Mouse (Mus musculus) heart, postnatal 10 days (tissue): ENCODE results near the gene Zfp830. TPM values are rescaled to one million over a fixed set of nuclear protein-coding genes. Genes with fewer than 3 reads are reported as not detected.

Experiments
- DNase-seq, 2 experiments: peaks; one replicate each; pipeline ENCODE4 v3.0.0; 2021
- intact Hi-C: fragments of 180-260 bp; cut with DNase I; formaldehyde crosslinking; loops from one replicate; pipeline ENCODE4 v1.15.1; 2025
- total RNA-seq, 2 experiments: library from RNA; stranded (reverse); gene quantifications; 2 replicates each; pipeline ENCODE4 v1.2.3; 2021

The Zfp830 gene
- 10 to 100 TPM; 16.0 to 18.4 TPM for total RNA-seq

- peak; percentile 93 to 96 for DNase-seq
- intact Hi-C loops, result loop anchor here (1.0 to 10.0 kb wide), 2 partner anchors 17 to 531 kb away; partner anchors contain the start of genes Ap2b1 and Lig3
Observed at GRCm38 (mm10) chr11:82763742-82764437, at the start of gene Zfp830, which contains the start of gene Cct6b. Gene Zfp830 (plus strand): TSS chr11:82764345. Gene Cct6b (minus strand): TSS chr11:82764321.

GRCm38 (mm10) chr11:82719294-82719693, 44.9 kb upstream of the Zfp830 start:
- DNase-seq, result no peak
- intact Hi-C loops, result no loop called here

- no peak for DNase-seq
- intact Hi-C loops, result no loop called here
Observed at GRCm38 (mm10) chr11:82726862-82727261, 37.3 kb upstream of the Zfp830 start.

- no peak for DNase-seq
- intact Hi-C loops, result no loop called here
Observed at GRCm38 (mm10) chr11:82734227-82734626, 29.9 kb upstream of the Zfp830 start.

GRCm38 (mm10) chr11:82739006-82739405, 25.1 kb upstream of the Zfp830 start:
- intact Hi-C loops, result no loop called here
- DNase-seq, result no peak

- intact Hi-C loops, result loop anchor here (1.0 to 10.0 kb wide), 2 partner anchors 144 to 511 kb away; partner anchors contain the start of gene Rad51d
Observed at GRCm38 (mm10) chr11:82746138-82746537, 18.0 kb upstream of the Zfp830 start.

GRCm38 (mm10) chr11:82746857-82747366, 17.2 kb upstream of the Zfp830 start:
- intact Hi-C loops, result loop anchor here (1.0 to 10.0 kb wide), 2 partner anchors 143 to 512 kb away; partner anchors contain the start of gene Rad51d

More at GRCm38 (mm10) chr11:82746138-82746537, 18.0 kb upstream of the Zfp830 start:
- peak; percentile 30 to 70 for DNase-seq

GRCm38 (mm10) chr11:82752349-82753115, 11.6 kb upstream of the Zfp830 start:
- intact Hi-C loops, result no loop called here
- DNase-seq, result no peak

More at GRCm38 (mm10) chr11:82746857-82747366, 17.2 kb upstream of the Zfp830 start:
- peak; percentile 36 to 43 for DNase-seq

- intact Hi-C loops, result no loop called here
Observed at GRCm38 (mm10) chr11:82755919-82756318, 8.2 kb upstream of the Zfp830 start.

GRCm38 (mm10) chr11:82762286-82762829, 1.8 kb upstream of the Zfp830 start:
- DNase-seq, result no peak
- intact Hi-C loops, result loop anchor here (10.0 kb wide), 1 partner anchor 532 kb away; the partner anchor contains the start of gene Ap2b1

More at GRCm38 (mm10) chr11:82755919-82756318, 8.2 kb upstream of the Zfp830 start:
- DNase-seq, result no peak

GRCm38 (mm10) chr11:82763261-82763660, 884 bp upstream of the Zfp830 start:
- no peak for DNase-seq
- intact Hi-C loops, result loop anchor here (10.0 kb wide), 1 partner anchor 532 kb away; the partner anchor contains the start of gene Ap2b1

GRCm38 (mm10) chr11:82764438-82764924, 336 bp downstream of the Zfp830 start:
- no peak for DNase-seq
- intact Hi-C loops, result loop anchor here (1.0 to 10.0 kb wide), 2 partner anchors 17 to 530 kb away; partner anchors contain the start of genes Ap2b1 and Lig3

GRCm38 (mm10) chr11:82780134-82780533, 16.0 kb downstream of the Zfp830 start:
- intact Hi-C loops, result no loop called here
- DNase-seq, result no peak

GRCm38 (mm10) chr11:82780983-82781903, 17.1 kb downstream of the Zfp830 start, which contains the start of gene Lig3:
Gene Lig3 (plus strand): TSS chr11:82781108.
- peak; percentile 96 for DNase-seq
- intact Hi-C loops, result loop anchor here (1.0 kb wide), 1 partner anchor 17 kb away; the partner anchor contains the start of genes Cct6b and Zfp830

- no peak for DNase-seq
- intact Hi-C loops, result no loop called here
Observed at GRCm38 (mm10) chr11:82782197-82782596, 18.1 kb downstream of the Zfp830 start.

- no peak for DNase-seq
- intact Hi-C loops, result no loop called here
Observed at GRCm38 (mm10) chr11:82783453-82783852, 19.3 kb downstream of the Zfp830 start.

GRCm38 (mm10) chr11:82806656-82807055, 42.5 kb downstream of the Zfp830 start:
- DNase-seq, result no peak
- intact Hi-C loops, result no loop called here

- DNase-seq, result no peak
- intact Hi-C loops, result no loop called here
Observed at GRCm38 (mm10) chr11:82807370-82807769, 43.2 kb downstream of the Zfp830 start.

- intact Hi-C loops, result no loop called here
- peak; percentile 25 to 33 for DNase-seq
Observed at GRCm38 (mm10) chr11:82808485-82808884, 44.3 kb downstream of the Zfp830 start.
